Mouse (Mus musculus) heart, embryonic 10.5 days (tissue): ENCODE results near the gene Sgsm1. TPM values are rescaled to one million over a fixed set of nuclear protein-coding genes. Genes with fewer than 3 reads are reported as not detected.

Experiments
- DNase-seq: peaks from one replicate; pipeline ENCODE4 v3.0.0-alpha.2; 2017; ENCODE audit warnings: low spot score
- H3K27ac ChIP-seq: fragments of 300-500 bp; sonication (generic); 2 replicates; pipeline ENCODE4 v1.5.1; 2016; ENCODE audit warnings: mild to moderate bottlenecking
- H3K27me3 ChIP-seq: fragments of 300-500 bp; sonication (generic); 2 replicates; pipeline ENCODE4 v1.6.1; 2016; ENCODE audit warnings: mild to moderate bottlenecking; ENCODE audit not compliant: poor library complexity, insufficient read depth, severe bottlenecking
- H3K36me3 ChIP-seq: fragments of 300-500 bp; sonication (generic); 2 replicates; pipeline ENCODE4 v1.6.1; 2016; ENCODE audit warnings: mild to moderate bottlenecking, moderate library complexity
- H3K4me1 ChIP-seq: fragments of 300-500 bp; sonication (generic); 2 replicates; pipeline ENCODE4 v1.6.1; 2016; ENCODE audit warnings: mild to moderate bottlenecking
- H3K4me3 ChIP-seq: fragments of 300-500 bp; sonication (generic); 2 replicates; pipeline ENCODE4 v1.5.1; 2016; ENCODE audit warnings: mild to moderate bottlenecking, moderate library complexity
- H3K9me3 ChIP-seq: fragments of 300-500 bp; sonication (generic); 2 replicates; pipeline ENCODE4 v1.6.1; 2016; ENCODE audit warnings: mild to moderate bottlenecking, moderate library complexity
- WGBS: fragments of 180-500 bp; shearing (Covaris S2); methylation state at CpG from one replicate; pipeline ENCODE4 v1.1.7; 2016; 5-methylcytosine and 5-hydroxymethylcytosine counted together
- microRNA-seq: library from miRNA; unstranded; fragments of <30 nt; microRNA quantifications from one replicate; pipeline ENCODE4, GENCODE M21; 2017
- polyA plus RNA-seq: library from polyadenylated mRNA; unstranded; fragments of >200 nt; fragmentation: Nextera tagmentation; extraction: Ambion mirVana; gene quantifications from 2 replicates; pipeline ENCODE4 v1.2.1, GENCODE M21; 2016

The Sgsm1 gene
- polyA plus RNA-seq, 1 experiment from 2014 or later: 6.7 TPM

DNA sequence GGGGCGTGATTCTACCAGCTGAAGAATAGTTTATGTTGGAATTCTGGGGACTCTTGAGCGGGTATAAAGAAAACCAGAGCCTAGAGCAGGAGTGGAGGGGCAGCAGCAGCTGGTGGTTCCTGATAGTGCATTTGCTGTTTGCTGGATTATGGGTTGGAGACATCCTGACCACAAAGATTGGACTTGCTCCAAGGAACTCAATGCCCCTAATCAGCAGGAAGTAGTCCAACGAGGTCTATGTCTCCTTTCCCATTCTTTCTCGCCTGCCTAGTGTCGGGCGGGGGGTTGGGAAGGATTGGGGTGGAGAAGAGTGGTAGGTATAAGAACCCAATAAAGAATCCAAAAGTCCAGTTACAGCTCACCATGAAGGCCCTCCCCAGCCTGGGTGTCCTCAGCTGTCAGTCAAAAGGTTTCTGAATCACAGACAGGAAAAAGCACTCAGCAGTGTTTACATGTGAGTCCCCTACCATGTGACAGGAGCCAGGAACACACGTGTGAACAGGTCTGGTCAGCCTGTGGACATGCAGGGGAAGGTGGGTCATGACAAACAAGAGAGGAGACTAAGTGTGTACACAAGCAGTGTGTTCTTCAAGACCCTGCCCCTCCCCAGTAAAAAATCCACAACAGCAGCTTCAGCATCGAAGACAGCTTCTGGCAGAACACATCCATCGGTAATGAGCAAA lies 103.8 kb downstream of the Sgsm1 start:
- Histone ChIP-seq H3K27me3 (no peaks in the 10 kb centered on the region), H3K36me3 (0 out of 2 replicates have a peak, but pooled peaks cover 4% of the 10 kb centered on the region), H3K4me3 (no peak overlapping the region), H3K9me3 (no peaks in the 10 kb centered on the region), H3K27ac (peak overlapping the region; percentile 76; the same call in 1 of the 2 replicates), H3K4me1 (peaks cover 51% of the 10 kb centered on the region)
- 47% methylated on average over 9 of the region's 9 CpGs for WGBS
- DNase-seq: no peak

DNA sequence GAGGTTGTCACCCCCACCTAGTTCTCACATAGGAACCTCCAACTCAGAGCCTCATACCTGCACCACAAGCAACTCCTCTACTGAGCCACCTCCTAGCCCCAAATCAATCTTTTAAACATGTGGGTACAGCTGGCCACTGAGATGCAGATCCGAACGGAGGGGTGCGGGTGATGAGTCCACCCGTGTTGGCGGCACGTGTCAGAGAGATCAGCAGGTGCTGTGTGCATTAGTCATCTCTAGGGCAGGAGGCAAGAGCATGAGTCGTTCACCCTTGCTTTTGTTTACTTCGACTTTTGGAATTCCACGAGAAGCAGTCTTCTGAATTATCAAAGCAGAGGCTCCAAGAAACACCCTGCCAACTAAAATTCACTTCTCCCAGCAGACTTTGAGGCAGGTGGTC lies 106.4 kb downstream of the Sgsm1 start:
- no peak overlapping the region for H3K27ac ChIP-seq
- DNase-seq: no peak
- 81% methylated on average over 9 of the region's 9 CpGs for WGBS
- no peaks in the 10 kb centered on the region for H3K27me3 ChIP-seq
- 0 out of 2 replicates have a peak, but pooled peaks cover 4% of the 10 kb centered on the region for H3K36me3 ChIP-seq
- no peak overlapping the region for H3K4me3 ChIP-seq
- H3K9me3 ChIP-seq: no peaks in the 10 kb centered on the region
- peaks cover 46% of the 10 kb centered on the region for H3K4me1 ChIP-seq

DNA sequence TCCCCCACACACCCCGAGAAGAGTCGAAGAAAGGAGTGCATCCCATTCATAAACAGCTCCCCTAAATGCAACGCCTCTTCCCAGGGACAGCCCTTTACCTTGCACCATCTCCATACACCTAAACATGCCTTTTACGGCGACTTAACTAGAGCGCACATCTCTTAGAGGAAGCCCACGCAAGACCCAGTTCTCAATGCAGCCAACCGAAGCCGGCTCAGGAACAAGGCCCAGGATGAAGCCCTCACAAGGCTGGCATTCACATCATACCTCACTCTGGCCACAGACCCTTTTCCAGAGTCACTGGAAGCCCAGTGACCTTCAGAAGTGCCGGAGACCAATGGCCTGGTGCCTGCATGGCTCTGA lies 110.8 kb downstream of the Sgsm1 start:
- H3K9me3 ChIP-seq: no peaks in the 10 kb centered on the region
- H3K27ac ChIP-seq: peak overlapping the region; percentile 77
- peaks cover 45% of the 10 kb centered on the region for H3K4me1 ChIP-seq
- WGBS: 82% methylated on average over 10 of the region's 10 CpGs
- H3K27me3 ChIP-seq: no peaks in the 10 kb centered on the region
- DNase-seq: no peak
- no peak overlapping the region for H3K4me3 ChIP-seq
- H3K36me3 ChIP-seq: 0 out of 2 replicates have a peak, but pooled peaks cover 4% of the 10 kb centered on the region

DNA sequence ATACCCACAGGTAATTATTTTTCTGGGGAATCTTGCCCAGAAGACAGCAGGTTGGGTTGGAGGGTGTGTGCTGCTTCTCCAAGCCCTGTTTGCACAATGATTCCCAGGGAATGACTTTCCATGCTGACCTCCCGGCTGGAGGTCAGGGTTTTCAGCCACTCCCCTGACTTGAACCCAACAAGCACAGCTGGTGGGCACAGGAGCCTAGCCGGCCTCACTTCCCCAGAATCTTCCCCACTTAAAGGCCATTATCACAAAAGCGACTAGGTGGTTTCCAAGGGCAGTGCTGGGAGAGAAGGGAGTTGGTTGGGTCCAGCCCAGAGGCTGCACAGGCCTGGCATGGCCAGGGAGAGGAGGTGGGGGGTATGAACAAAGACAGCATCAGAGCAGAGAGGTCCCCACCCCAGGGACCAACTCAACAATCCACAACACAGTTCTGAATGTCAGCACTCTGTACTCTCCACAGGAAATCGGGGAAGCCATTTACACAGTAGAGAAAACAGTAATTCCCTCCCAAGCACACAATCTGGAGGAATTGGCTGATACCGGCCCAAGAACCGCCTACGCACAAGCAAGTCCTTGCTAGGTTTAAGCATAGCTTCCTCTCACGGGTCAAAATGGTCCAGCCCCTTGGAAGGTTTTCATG lies 111.3 kb downstream of the Sgsm1 start:
- Histone ChIP-seq H3K9me3 (no peaks in the 10 kb centered on the region), H3K27ac (peak overlapping the region; percentile 77; the same call in 1 of the 2 replicates), H3K4me3 (no peak overlapping the region), H3K36me3 (0 out of 2 replicates have a peak, but pooled peaks cover 4% of the 10 kb centered on the region), H3K4me1 (peaks cover 45% of the 10 kb centered on the region), H3K27me3 (no peaks in the 10 kb centered on the region)
- DNase-seq: no peak
- 47% methylated on average over 8 of the region's 8 CpGs for WGBS

DNA sequence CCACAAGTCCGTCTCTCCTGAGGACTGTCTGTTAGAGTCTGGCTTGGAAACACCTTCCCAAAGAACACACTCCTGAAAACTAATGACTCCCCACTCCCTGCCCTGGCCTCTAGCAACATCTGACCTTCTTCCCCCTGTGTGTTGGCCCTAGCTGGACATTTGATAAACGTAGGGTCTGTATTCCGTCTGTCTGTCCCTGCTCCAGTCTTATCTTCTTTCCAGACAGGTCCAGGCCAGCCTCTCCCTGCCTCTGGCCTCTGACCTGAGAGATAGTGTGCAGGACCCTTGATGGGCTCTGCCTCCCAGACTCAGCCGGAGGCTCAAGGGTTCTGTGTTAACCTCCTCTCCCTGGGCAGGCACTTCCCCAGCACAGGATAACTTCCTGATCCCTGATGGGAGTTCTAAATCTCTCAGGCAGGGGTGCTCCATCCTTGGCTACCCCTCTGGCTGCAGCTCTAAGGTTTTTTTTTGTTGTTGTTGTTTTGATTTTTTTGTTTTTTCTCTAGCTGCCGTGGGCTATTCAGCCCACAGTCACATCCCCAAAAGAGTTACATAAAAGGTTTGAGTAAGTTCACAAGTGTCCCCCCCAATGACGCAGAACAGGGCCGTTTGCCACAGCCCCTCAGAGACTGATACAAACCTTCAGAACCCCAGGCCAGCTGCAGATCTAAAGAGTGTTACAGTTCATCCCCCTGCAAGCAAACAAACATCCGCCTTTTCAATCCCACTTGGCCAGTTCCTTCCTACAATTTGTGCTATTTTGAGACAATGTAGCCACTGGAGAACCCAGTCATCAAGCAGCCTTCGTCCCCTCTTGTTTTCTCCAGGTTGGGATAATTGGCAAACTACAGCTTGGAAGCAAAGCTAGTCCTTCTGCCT lies 113.4 kb downstream of the Sgsm1 start:
- Histone ChIP-seq H3K4me3 (no peak overlapping the region), H3K27me3 (no peaks in the 10 kb centered on the region), H3K36me3 (no peaks in the 10 kb centered on the region), H3K4me1 (peaks cover 55% of the 10 kb centered on the region), H3K27ac (peak overlapping the region; percentile 67), H3K9me3 (no peaks in the 10 kb centered on the region)
- WGBS: 18% methylated on average over 9 of the region's 9 CpGs
- DNase-seq: no peak

DNA sequence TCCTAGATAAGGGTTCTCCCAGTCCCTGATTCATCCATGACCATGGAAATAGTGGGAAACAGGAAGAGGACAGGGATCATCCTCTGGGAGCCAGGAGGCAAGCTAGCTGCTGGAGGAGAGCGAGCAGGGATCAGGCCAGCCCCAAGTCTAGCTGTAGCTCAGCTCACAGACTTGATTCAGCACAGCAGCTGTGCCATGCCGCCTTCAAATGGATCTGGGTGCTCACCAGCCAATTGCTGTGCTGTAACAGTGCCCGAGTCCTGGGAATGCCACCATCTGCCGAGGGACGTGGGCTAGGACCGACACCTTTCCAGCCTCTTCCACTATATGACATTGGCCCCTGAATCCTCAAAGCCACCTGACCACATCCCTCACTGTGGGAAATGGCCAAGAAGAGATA lies 114.7 kb downstream of the Sgsm1 start:
- Histone ChIP-seq H3K27ac (no peak overlapping the region), H3K4me1 (peaks cover 59% of the 10 kb centered on the region), H3K4me3 (no peak overlapping the region), H3K36me3 (no peaks in the 10 kb centered on the region), H3K27me3 (no peaks in the 10 kb centered on the region), H3K9me3 (no peaks in the 10 kb centered on the region)
- DNase-seq: no peak
- WGBS: 91% methylated on average over 6 of the region's 6 CpGs

DNA sequence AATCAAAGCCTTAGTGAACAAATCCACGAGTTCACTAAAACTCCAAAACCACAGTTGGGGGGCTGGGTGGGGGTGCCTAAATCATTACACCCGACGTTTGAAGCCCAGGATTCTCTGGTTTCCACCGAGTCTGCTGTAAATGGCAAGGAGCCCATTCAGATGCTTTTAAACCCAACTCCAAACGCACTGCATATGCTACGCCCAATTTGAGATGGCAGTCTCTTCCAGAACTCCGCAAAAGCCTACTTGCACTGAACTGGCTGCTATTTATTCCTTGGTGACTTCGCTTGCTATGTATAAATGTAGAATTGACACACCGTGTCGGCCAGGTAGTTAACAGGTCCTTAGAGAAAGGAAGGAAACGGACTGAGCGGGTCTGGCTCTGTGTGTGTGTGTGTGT lies 115.1 kb downstream of the Sgsm1 start:
- WGBS: 85% methylated on average over 12 of the region's 12 CpGs
- DNase-seq: no peak
- H3K27ac ChIP-seq: no peak overlapping the region
- no peaks in the 10 kb centered on the region for H3K27me3 ChIP-seq
- H3K9me3 ChIP-seq: no peaks in the 10 kb centered on the region
- peaks cover 63% of the 10 kb centered on the region for H3K4me1 ChIP-seq
- H3K4me3 ChIP-seq: no peak overlapping the region
- no peaks in the 10 kb centered on the region for H3K36me3 ChIP-seq

DNA sequence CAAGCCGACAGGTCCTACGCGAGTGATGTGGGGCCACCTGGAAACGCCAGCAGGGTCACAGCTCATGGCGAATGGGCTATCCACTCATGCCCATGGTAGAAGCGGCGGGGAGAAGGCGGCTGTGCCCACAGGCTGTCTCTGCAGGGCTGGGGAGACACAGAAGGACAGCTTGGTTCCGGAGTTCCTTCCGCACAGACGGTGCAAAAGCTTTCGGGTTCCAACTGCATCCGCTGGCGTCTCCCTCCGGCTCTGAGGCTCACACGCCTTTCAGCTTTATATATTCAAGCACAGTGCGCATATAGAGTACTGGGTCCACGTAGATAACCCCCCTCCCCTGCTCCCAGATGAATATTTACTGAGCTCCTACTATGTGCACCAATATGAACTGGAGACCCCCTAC lies 116.8 kb downstream of the Sgsm1 start:
- H3K27me3 ChIP-seq: no peaks in the 10 kb centered on the region
- H3K9me3 ChIP-seq: no peaks in the 10 kb centered on the region
- no peak overlapping the region for H3K4me3 ChIP-seq
- 0 out of 2 replicates have a peak, but pooled peaks cover 2% of the 10 kb centered on the region for H3K36me3 ChIP-seq
- 91% methylated on average over 18 of the region's 18 CpGs for WGBS
- no peak for DNase-seq
- H3K4me1 ChIP-seq: peaks cover 55% of the 10 kb centered on the region
- no peak overlapping the region for H3K27ac ChIP-seq

Small RNA genes within 50 kb of the gene (microRNA-seq; reads per million reads assigned to microRNA genes)
- not detected for gene Mir7229
- not detected for gene Mir7230

Other genes starting within 250 kb of the Sgsm1 start
- gene Crybb2, start 240.7 kb downstream of the Sgsm1 start, polyA plus RNA-seq: not detected in 2 replicates
- 0.71 and 0.87 TPM in 2 replicates for gene Crybb3, start 229.2 kb downstream of the Sgsm1 start, polyA plus RNA-seq
- gene 2900026A02Rik, start 89.5 kb downstream of the Sgsm1 start, polyA plus RNA-seq: 10.2 and 14.7 TPM in 2 replicates
- gene Tmem211, start 83.9 kb downstream of the Sgsm1 start, polyA plus RNA-seq: not detected in 2 replicates
- not detected in 2 replicates for gene Aym1, start 46.5 kb upstream of the Sgsm1 start, polyA plus RNA-seq
- 2.5 and 4.3 TPM in 2 replicates for gene Wscd2, start 179.5 kb upstream of the Sgsm1 start, polyA plus RNA-seq